In the genomic region with DNA sequence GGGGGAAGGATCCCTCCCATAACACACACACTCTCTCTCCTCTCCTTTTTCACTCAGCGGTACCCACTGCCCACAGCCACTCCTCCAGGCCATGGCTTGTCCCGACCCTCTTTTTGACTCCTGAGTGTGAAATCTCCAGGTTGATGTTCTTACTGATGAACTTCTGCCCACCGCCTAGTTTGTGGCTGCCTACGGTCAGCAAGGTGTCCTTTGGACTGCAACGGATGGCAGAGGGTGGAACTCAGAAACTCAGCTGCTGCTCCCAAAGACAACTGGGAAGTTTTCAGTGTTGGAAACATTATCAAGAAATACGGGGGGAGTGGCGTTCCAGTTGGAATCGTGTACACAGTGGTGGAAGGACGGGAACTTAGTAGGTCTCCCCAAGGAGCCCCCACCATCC, we compare ENCODE assay signal across 14 mouse cellular contexts. TPM values are rescaled to one million over a fixed set of nuclear protein-coding genes. Genes with fewer than 3 reads are reported as not detected.
A peak's percentile ranks its signal among the peaks of the same experiment; 100 is the strongest.
DNase-seq lines count a peak whose midpoint lies in the region; ATAC-seq and TF ChIP-seq lines count a peak whose summit lies in the region.
"Had no signal": no experiment of that assay in that cellular context is flagged by ENCODE, and none has a peak within 500 bp of the region (broad histone marks: within the 10 kb centered on the region; RNA-seq: fewer than 3 reads in every experiment).

No protein-coding gene starts in this region.

- no peaks in the 10 kb centered on the region for H3K36me3 ChIP-seq in hindbrain, postnatal 0 days (ENCODE audit: insufficient read depth, low read length)
- H3K36me3 ChIP-seq in hindbrain, embryonic 10.5 days = no peaks in the 10 kb centered on the region
- no peaks in the 10 kb centered on the region for H3K36me3 ChIP-seq in kidney, embryonic 15.5 days
- no peaks in the 10 kb centered on the region for H3K36me3 ChIP-seq in lung, embryonic 16.5 days (ENCODE audit: control insufficient read depth, insufficient read depth, low read length)
- H3K36me3 ChIP-seq in lung, postnatal 0 days (ENCODE audit: insufficient read depth, low read length) = no peaks in the 10 kb centered on the region
- H3K36me3 ChIP-seq: embryonic facial prominence, embryonic 12.5 days; embryonic facial prominence, embryonic 15.5 days; G1E; hindbrain, embryonic 13.5 days had no signal

- ATAC-seq in hindbrain, postnatal 0 days = 0 out of 2 replicates have a peak, but pooled peaks have one; percentile 8
- no peak for ATAC-seq in kidney, embryonic 15.5 days (replicated peaks; ENCODE audit: low FRiP score)
- peak; percentile 15; the same call in 1 of the 2 replicates for ATAC-seq in lung, embryonic 16.5 days (ENCODE audit: low read depth)
- ATAC-seq in lung, postnatal 0 days = no peak
- ATAC-seq: forebrain, embryonic 16.5 days had no signal

- 85% methylated on average over 9 of the region's 9 CpGs for WGBS in hindbrain, postnatal 0 days
- 89% methylated on average over 9 of the region's 9 CpGs for WGBS in hindbrain, embryonic 10.5 days
- 65% methylated on average over 9 of the region's 9 CpGs for WGBS in kidney, embryonic 15.5 days
- WGBS in lung, embryonic 16.5 days = 74% methylated on average over 9 of the region's 9 CpGs
- WGBS in lung, postnatal 0 days = 66% methylated on average over 9 of the region's 9 CpGs

- no peak overlapping the region for H3K27ac ChIP-seq in hindbrain, postnatal 0 days
- no peak overlapping the region for H3K27ac ChIP-seq in hindbrain, embryonic 10.5 days
- no peak overlapping the region for H3K27ac ChIP-seq in kidney, embryonic 15.5 days
- no peak overlapping the region for H3K27ac ChIP-seq in lung, embryonic 16.5 days (ENCODE audit: low read length)
- H3K27ac ChIP-seq in lung, postnatal 0 days (ENCODE audit: low read length) = no peak overlapping the region
- H3K27ac ChIP-seq: embryonic facial prominence, embryonic 12.5 days; embryonic facial prominence, embryonic 15.5 days; forebrain, embryonic 13.5 days; hindbrain, embryonic 13.5 days had no signal

- H3K4me3 ChIP-seq in hindbrain, postnatal 0 days (ENCODE audit: low read length) = no peak overlapping the region
- no peak overlapping the region for H3K4me3 ChIP-seq in hindbrain, embryonic 10.5 days
- H3K4me3 ChIP-seq in kidney, embryonic 15.5 days (replicated peaks) = no peak overlapping the region
- no peak overlapping the region for H3K4me3 ChIP-seq in lung, embryonic 16.5 days (ENCODE audit: low read length)
- no peak overlapping the region for H3K4me3 ChIP-seq in lung, postnatal 0 days (ENCODE audit: low read depth, low read length)
- H3K4me3 ChIP-seq: embryonic facial prominence, embryonic 12.5 days; forebrain, embryonic 13.5 days; hindbrain, embryonic 13.5 days had no signal

- H3K9ac ChIP-seq in hindbrain, postnatal 0 days (replicated peaks; ENCODE audit: low read length) = no peak overlapping the region
- H3K9ac ChIP-seq in kidney, embryonic 15.5 days = no peak overlapping the region
- no peak overlapping the region for H3K9ac ChIP-seq in lung, embryonic 16.5 days (ENCODE audit: low read length)
- no peak overlapping the region for H3K9ac ChIP-seq in lung, postnatal 0 days (replicated peaks; ENCODE audit: low read depth)
- H3K9ac ChIP-seq: embryonic facial prominence, embryonic 12.5 days; embryonic facial prominence, embryonic 15.5 days; forebrain, embryonic 13.5 days; hindbrain, embryonic 13.5 days had no signal

- DNase-seq in hindbrain, postnatal 0 days (ENCODE audit: low spot score) = no peak
- DNase-seq in hindbrain, embryonic 10.5 days (ENCODE audit: low spot score) = no peak
- peak; percentile 46 for DNase-seq in kidney, adult 9 months
- DNase-seq in lung, postnatal 0 days (ENCODE audit: low spot score) = no peak
- DNase-seq in adrenal gland, adult (ENCODE audit: inconsistent age in 2 of 2, low spot score in 1 of 2) = no peak

- no peaks in the 10 kb centered on the region for H3K27me3 ChIP-seq in hindbrain, postnatal 0 days (ENCODE audit: insufficient read depth, low read length)
- peaks cover 23% of the 10 kb centered on the region for H3K27me3 ChIP-seq in hindbrain, embryonic 10.5 days (ENCODE audit: insufficient read depth, poor library complexity, severe bottlenecking)
- peaks cover 9% of the 10 kb centered on the region; the same call in 1 of the 2 replicates for H3K27me3 ChIP-seq in kidney, embryonic 15.5 days
- H3K27me3 ChIP-seq in lung, embryonic 16.5 days (ENCODE audit: control insufficient read depth, insufficient read depth, low read depth, low read length) = no peaks in the 10 kb centered on the region
- no peaks in the 10 kb centered on the region for H3K27me3 ChIP-seq in lung, postnatal 0 days (replicated peaks; ENCODE audit: insufficient read depth, low read length)
- H3K27me3 ChIP-seq: Patski had no signal

- no peak for TF ChIP-seq EP300 in lung, postnatal 0 days (IDR thresholded peaks at IDR 0.05)

- no peaks in the 10 kb centered on the region for H3K9me3 ChIP-seq in hindbrain, postnatal 0 days (ENCODE audit: low read length)
- H3K9me3 ChIP-seq in hindbrain, embryonic 10.5 days = peaks cover 5% of the 10 kb centered on the region; the same call in 1 of the 2 replicates
- H3K9me3 ChIP-seq in kidney, embryonic 15.5 days (replicated peaks) = no peaks in the 10 kb centered on the region
- no peaks in the 10 kb centered on the region for H3K9me3 ChIP-seq in lung, embryonic 16.5 days (ENCODE audit: control insufficient read depth, low read length)
- no peaks in the 10 kb centered on the region for H3K9me3 ChIP-seq in lung, postnatal 0 days (ENCODE audit: low read length)
- H3K9me3 ChIP-seq: embryonic facial prominence, embryonic 12.5 days; embryonic facial prominence, embryonic 15.5 days; forebrain, embryonic 13.5 days had no signal

- no peak for TF ChIP-seq CTCF in hindbrain, postnatal 0 days (IDR thresholded peaks at IDR 0.05; ENCODE audit: low read depth)
- no peak for TF ChIP-seq CTCF in lung, postnatal 0 days (IDR thresholded peaks at IDR 0.05)

- H3K4me1 ChIP-seq in hindbrain, postnatal 0 days (ENCODE audit: insufficient read depth, low read length) = no peaks in the 10 kb centered on the region
- 0 out of 2 replicates have a peak, but pooled peaks cover 3% of the 10 kb centered on the region for H3K4me1 ChIP-seq in hindbrain, embryonic 10.5 days (replicated peaks)
- peaks cover 17% of the 10 kb centered on the region for H3K4me1 ChIP-seq in kidney, embryonic 15.5 days
- H3K4me1 ChIP-seq in lung, embryonic 16.5 days (replicated peaks; ENCODE audit: control insufficient read depth, insufficient read depth, low read length) = 0 out of 2 replicates have a peak, but pooled peaks cover 2% of the 10 kb centered on the region
- H3K4me1 ChIP-seq in lung, postnatal 0 days (ENCODE audit: insufficient read depth, low read depth, low read length) = no peaks in the 10 kb centered on the region

- H3K4me2 ChIP-seq in hindbrain, postnatal 0 days (ENCODE audit: low read depth, low read length) = no peak overlapping the region
- H3K4me2 ChIP-seq in kidney, embryonic 15.5 days = no peak overlapping the region
- H3K4me2 ChIP-seq in lung, embryonic 16.5 days (ENCODE audit: low read depth, low read length) = no peak overlapping the region
- no peak overlapping the region for H3K4me2 ChIP-seq in lung, postnatal 0 days (replicated peaks; ENCODE audit: low read depth, low read length)
- H3K4me2 ChIP-seq: embryonic facial prominence, embryonic 12.5 days had no signal

RNA-seq across cellular contexts. Expression of gene Ppp4r2, which starts 48.2 kb away (rescaled TPM):
- 23.9 and 24.5 TPM in 2 replicates for total RNA-seq in hindbrain, postnatal 0 days (2014; rRNA removed)
- polyA plus RNA-seq in hindbrain, postnatal 0 days (2015; fragmentation: Nextera tagmentation; extraction: Ambion mirVana) = 9.5 and 10.9 TPM in 2 replicates
- 17.3 and 26.5 TPM in 2 replicates for polyA plus RNA-seq in hindbrain, embryonic 10.5 days (2016; fragmentation: Nextera tagmentation; extraction: Ambion mirVana)
- polyA plus RNA-seq in kidney, embryonic 15.5 days (2015; fragmentation: Nextera tagmentation; extraction: Ambion mirVana) = 21.5 and 22.6 TPM in 2 replicates
- polyA plus RNA-seq in lung, embryonic 16.5 days (2015; fragmentation: Nextera tagmentation; extraction: Ambion mirVana) = 12.1 and 13.8 TPM in 2 replicates
- 12.1 and 14.3 TPM in 2 replicates for polyA plus RNA-seq in lung, postnatal 0 days (2015; fragmentation: Nextera tagmentation; extraction: Ambion mirVana)

Comparison
In these comparisons a context has a peak if more than half of its experiments do, and no peak if none do; other contexts are left out.
1. ATAC-seq: peak in hindbrain, postnatal 0 days (single experiment) and lung, embryonic 16.5 days (single experiment); none in kidney, embryonic 15.5 days (single experiment) and lung, postnatal 0 days (single experiment).